Mouse (Mus musculus) embryonic facial prominence, embryonic 12.5 days (tissue): ENCODE data around the gene Col7a1. TPM values are rescaled to one million over a fixed set of nuclear protein-coding genes. Genes with fewer than 3 reads are reported as not detected.

Experiments used
- ATAC-seq: fragments of 200-750 bp; cut with Nextera tagmentation; 2 replicates; pipeline ENCODE4 v1.8.0; 2017; ENCODE audit not compliant: insufficient number of reproducible peaks, insufficient read depth, low FRiP score, low TSS enrichment
- H3K27ac ChIP-seq: fragments of 300-500 bp; sonication (generic); 2 replicates; pipeline ENCODE4 v1.5.1; 2016; ENCODE audit warnings: mild to moderate bottlenecking
- H3K27me3 ChIP-seq: fragments of 300-500 bp; sonication (generic); 2 replicates; pipeline ENCODE4 v1.6.1; 2016; ENCODE audit warnings: mild to moderate bottlenecking, moderate library complexity
- H3K36me3 ChIP-seq: fragments of 300-500 bp; sonication (generic); 2 replicates; pipeline ENCODE4 v1.6.1; 2016; ENCODE audit warnings: mild to moderate bottlenecking
- H3K4me1 ChIP-seq: fragments of 300-500 bp; sonication (generic); 2 replicates; pipeline ENCODE4 v1.6.1; 2016
- H3K4me2 ChIP-seq: fragments of 300-500 bp; sonication (generic); replicated peaks from 2 replicates; pipeline ENCODE4 v1.6.1; 2016; ENCODE audit warnings: mild to moderate bottlenecking, moderate library complexity
- H3K4me3 ChIP-seq: fragments of 300-500 bp; sonication (generic); 2 replicates; pipeline ENCODE4 v1.5.1; 2016; ENCODE audit warnings: mild to moderate bottlenecking
- H3K9ac ChIP-seq: fragments of 300-500 bp; sonication (generic); 2 replicates; pipeline ENCODE4 v1.6.1; 2016; ENCODE audit warnings: mild to moderate bottlenecking, moderate library complexity
- H3K9me3 ChIP-seq: fragments of 300-500 bp; sonication (generic); 2 replicates; pipeline ENCODE4 v1.6.1; 2016; ENCODE audit warnings: mild to moderate bottlenecking, moderate library complexity
- WGBS: fragments of 180-500 bp; shearing (Covaris S2); methylation state at CpG from one replicate; pipeline ENCODE4 v1.1.7; 2016; 5-methylcytosine and 5-hydroxymethylcytosine counted together
- polyA plus RNA-seq: library from polyadenylated mRNA; unstranded; fragments of >200 nt; fragmentation: Nextera tagmentation; extraction: Ambion mirVana; gene quantifications from 2 replicates; pipeline ENCODE4 v1.2.1, GENCODE M21; 2016

Gene Col7a1
- polyA plus RNA-seq, 1 experiment from 2014 or later, result 10.9 TPM

GRCm38 (mm10) chr9:108987704-108988350, 34.4 kb downstream of the Col7a1 start:
- H3K9ac ChIP-seq, result no peak overlapping the region
- H3K9me3 ChIP-seq, result no peaks in the 10 kb centered on the region
- no peaks in the 10 kb centered on the region for H3K27me3 ChIP-seq
- ATAC-seq, result no peak
- 21% methylated on average over 15 of the region's 15 CpGs for WGBS
- no peaks in the 10 kb centered on the region for H3K36me3 ChIP-seq
- H3K4me3 ChIP-seq, result peak overlapping the region; percentile 8; the same call in 1 of the 2 replicates
- H3K27ac ChIP-seq, result 0 out of 2 replicates have a peak overlapping the region, but pooled peaks have one; percentile 41
- peaks cover 14% of the 10 kb centered on the region for H3K4me1 ChIP-seq
- peak overlapping the region; percentile 41 for H3K4me2 ChIP-seq

- no peak overlapping the region for H3K4me3 ChIP-seq
- ATAC-seq, result no peak
- H3K27ac ChIP-seq, result peak overlapping the region; percentile 84; the same call in 1 of the 2 replicates
- H3K4me2 ChIP-seq, result no peak overlapping the region
- no peak overlapping the region for H3K9ac ChIP-seq
- 79% methylated on average over 4 of the region's 4 CpGs for WGBS
- no peaks in the 10 kb centered on the region for H3K36me3 ChIP-seq
- H3K27me3 ChIP-seq, result no peaks in the 10 kb centered on the region
- peaks cover 18% of the 10 kb centered on the region for H3K4me1 ChIP-seq
- no peaks in the 10 kb centered on the region for H3K9me3 ChIP-seq
Measured at GRCm38 (mm10) chr9:108989802-108990461, 36.5 kb downstream of the Col7a1 start.

- no peak for ATAC-seq
- WGBS, result 32% methylated on average over 7 of the region's 7 CpGs
- Histone ChIP-seq H3K4me3 (no peak overlapping the region), H3K4me2 (no peak overlapping the region), H3K4me1 (peaks cover 19% of the 10 kb centered on the region), H3K9ac (no peak overlapping the region), H3K9me3 (no peaks in the 10 kb centered on the region), H3K36me3 (no peaks in the 10 kb centered on the region), H3K27me3 (no peaks in the 10 kb centered on the region), H3K27ac (peak overlapping the region; percentile 84; the same call in 1 of the 2 replicates)
Measured at GRCm38 (mm10) chr9:108990462-108990820, 37.1 kb downstream of the Col7a1 start.

GRCm38 (mm10) chr9:108991428-108992084, 38.2 kb downstream of the Col7a1 start, which contains the start of gene Pfkfb4:
Gene Pfkfb4 (plus strand): TSS chr9:108991778.
- Histone ChIP-seq H3K9ac (peak within 1 kb of the TSS; percentile 60), H3K27me3 (no peaks in the 10 kb centered on the region), H3K4me2 (peak within 1 kb of the TSS; percentile 64), H3K4me3 (peak within 1 kb of the TSS; percentile 64), H3K27ac (peak within 1 kb of the TSS; percentile 84), H3K36me3 (no peaks in the 10 kb centered on the region), H3K4me1 (peaks cover 23% of the 10 kb centered on the region), H3K9me3 (no peaks in the 10 kb centered on the region)
- peak; percentile 93 for ATAC-seq
- 1% methylated on average over 31 of the region's 31 CpGs for WGBS

GRCm38 (mm10) chr9:108992085-108992469, 38.7 kb downstream of the Col7a1 start:
- Histone ChIP-seq H3K4me3 (peak overlapping the region; percentile 64), H3K9ac (peak overlapping the region; percentile 60), H3K4me1 (peaks cover 23% of the 10 kb centered on the region), H3K27ac (no peak overlapping the region; the same call in 1 of the 2 replicates), H3K4me2 (peak overlapping the region; percentile 64), H3K27me3 (no peaks in the 10 kb centered on the region), H3K9me3 (no peaks in the 10 kb centered on the region), H3K36me3 (no peaks in the 10 kb centered on the region)
- ATAC-seq, result no peak; the same call in none of the 2 replicates
- WGBS, result 10% methylated on average over 18 of the region's 18 CpGs

- Histone ChIP-seq H3K27me3 (no peaks in the 10 kb centered on the region), H3K9ac (no peak overlapping the region), H3K4me1 (peaks cover 23% of the 10 kb centered on the region), H3K27ac (no peak overlapping the region), H3K4me3 (peak overlapping the region; percentile 64), H3K9me3 (no peaks in the 10 kb centered on the region), H3K36me3 (no peaks in the 10 kb centered on the region), H3K4me2 (peak overlapping the region; percentile 64)
- WGBS, result 82% methylated on average over 9 of the region's 9 CpGs
- no peak for ATAC-seq
Measured at GRCm38 (mm10) chr9:108992620-108993361, 39.4 kb downstream of the Col7a1 start.

- H3K27me3 ChIP-seq, result no peaks in the 10 kb centered on the region
- H3K4me3 ChIP-seq, result no peak overlapping the region
- H3K4me2 ChIP-seq, result no peak overlapping the region
- ATAC-seq, result no peak
- no peaks in the 10 kb centered on the region for H3K36me3 ChIP-seq
- H3K4me1 ChIP-seq, result peaks cover 16% of the 10 kb centered on the region
- no peaks in the 10 kb centered on the region for H3K9me3 ChIP-seq
- H3K27ac ChIP-seq, result no peak overlapping the region
- WGBS, result 84% methylated on average over 9 of the region's 9 CpGs
- no peak overlapping the region for H3K9ac ChIP-seq
Measured at GRCm38 (mm10) chr9:108996411-108996810, 43.0 kb downstream of the Col7a1 start.

GRCm38 (mm10) chr9:108998287-108999166, 45.1 kb downstream of the Col7a1 start:
- Histone ChIP-seq H3K4me1 (0 out of 2 replicates have a peak, but pooled peaks cover 5% of the 10 kb centered on the region), H3K4me3 (no peak overlapping the region), H3K36me3 (peaks cover 5% of the 10 kb centered on the region; the same call in 1 of the 2 replicates), H3K27ac (no peak overlapping the region), H3K4me2 (no peak overlapping the region), H3K9me3 (no peaks in the 10 kb centered on the region), H3K27me3 (no peaks in the 10 kb centered on the region), H3K9ac (no peak overlapping the region)
- ATAC-seq, result no peak
- WGBS, result 82% methylated on average over 19 of the region's 19 CpGs

- H3K36me3 ChIP-seq, result peaks cover 5% of the 10 kb centered on the region; the same call in 1 of the 2 replicates
- no peak for ATAC-seq
- H3K9me3 ChIP-seq, result no peaks in the 10 kb centered on the region
- H3K4me3 ChIP-seq, result no peak overlapping the region
- no peak overlapping the region for H3K4me2 ChIP-seq
- H3K27me3 ChIP-seq, result no peaks in the 10 kb centered on the region
- H3K9ac ChIP-seq, result no peak overlapping the region
- H3K4me1 ChIP-seq, result 0 out of 2 replicates have a peak, but pooled peaks cover 5% of the 10 kb centered on the region
- no peak overlapping the region for H3K27ac ChIP-seq
- WGBS, result 81% methylated on average over 4 of the region's 4 CpGs
Measured at GRCm38 (mm10) chr9:108999167-108999526, 45.8 kb downstream of the Col7a1 start.

- Histone ChIP-seq H3K4me3 (no peak overlapping the region), H3K4me2 (no peak overlapping the region), H3K9ac (no peak overlapping the region), H3K27me3 (no peaks in the 10 kb centered on the region), H3K27ac (no peak overlapping the region), H3K9me3 (no peaks in the 10 kb centered on the region), H3K4me1 (0 out of 2 replicates have a peak, but pooled peaks cover 1% of the 10 kb centered on the region), H3K36me3 (peaks cover 5% of the 10 kb centered on the region)
- WGBS, result 7% methylated on average over 3 of the region's 3 CpGs
- ATAC-seq, result no peak
Measured at GRCm38 (mm10) chr9:109000726-109001125, 47.3 kb downstream of the Col7a1 start.
